In genomic region chr2:65894299-65894698, GRCm38 (mm10) we compare ENCODE assay signal across 27 mouse cellular contexts. TPM values are rescaled to one million over a fixed set of nuclear protein-coding genes. Genes with fewer than 3 reads are reported as not detected.
DNase-seq lines count a peak whose midpoint lies in the region; ATAC-seq and TF ChIP-seq lines count a peak whose summit lies in the region.
"Had no signal": no experiment of that assay in that cellular context is flagged by ENCODE, and none has a peak within 500 bp of the region (broad histone marks: within the 10 kb centered on the region; RNA-seq: fewer than 3 reads in every experiment).

No protein-coding gene starts in this region.

- no peaks in the 10 kb centered on the region for H3K36me3 ChIP-seq in liver, embryonic 12.5 days
- H3K36me3 ChIP-seq in liver, embryonic 16.5 days (ENCODE audit: control insufficient read depth, insufficient read depth): no peaks in the 10 kb centered on the region
- H3K36me3 ChIP-seq: forebrain, embryonic 10.5 days; G1E; heart, embryonic 12.5 days; heart, embryonic 15.5 days; hindbrain, embryonic 10.5 days; hindbrain, embryonic 13.5 days had no signal

- peak; percentile 52 for ATAC-seq in liver, embryonic 12.5 days
- 0 out of 2 replicates have a peak, but pooled peaks have one; percentile 7 for ATAC-seq in liver, embryonic 16.5 days (ENCODE audit: low read depth)
- ATAC-seq in monocyte, adult 5-6 weeks (replicated peaks; ENCODE audit: insufficient number of reproducible peaks, low FRiP score, low TSS enrichment, poor library complexity, severe bottlenecking): no peak
- ATAC-seq: forebrain, embryonic 14.5 days; hindbrain, embryonic 16.5 days had no signal

- no peak for TF ChIP-seq POLR2A in cortical plate, adult 2 months (IDR thresholded peaks at IDR 0.05; ENCODE audit: extremely low read depth, insufficient read depth, low read length)

- 37% methylated on average over 5 of the region's 5 CpGs for WGBS in liver, embryonic 12.5 days (ENCODE audit: insufficient replicate concordance)
- WGBS in liver, embryonic 16.5 days (ENCODE audit: insufficient replicate concordance): 53% methylated on average over 5 of the region's 5 CpGs

- H3K4me1 ChIP-seq in cortical plate, adult 2 months (ENCODE audit: control insufficient read depth, insufficient read depth, low read length): peaks cover 9% of the 10 kb centered on the region; the same call in 1 of the 2 replicates
- H3K4me1 ChIP-seq in liver, embryonic 12.5 days: peaks cover 31% of the 10 kb centered on the region
- H3K4me1 ChIP-seq in liver, embryonic 16.5 days (ENCODE audit: control insufficient read depth, low read depth, low read length): peaks cover 11% of the 10 kb centered on the region

- H3K9me3 ChIP-seq in liver, embryonic 12.5 days (replicated peaks): no peaks in the 10 kb centered on the region
- no peaks in the 10 kb centered on the region for H3K9me3 ChIP-seq in liver, embryonic 16.5 days (replicated peaks; ENCODE audit: control insufficient read depth, low read length)
- H3K9me3 ChIP-seq: forebrain, embryonic 10.5 days; heart, embryonic 12.5 days; heart, embryonic 15.5 days; hindbrain, embryonic 10.5 days; hindbrain, embryonic 13.5 days had no signal

- no peak for DNase-seq in layer of hippocampus, adult 2 months (ENCODE audit: low spot score in 2 of 2)
- no peak for DNase-seq in layer of hippocampus, postnatal 36 days
- DNase-seq in thymus, postnatal 14 days: no peak
- DNase-seq: adrenal gland, adult 2 months; adrenal gland, postnatal 25 days; B cell, adult 2 months; cerebellum, adult 11-12 months; cerebellum, adult 8-10 months; cerebellum, postnatal 10 days; cerebellum, postnatal 36 days; gastrocnemius, postnatal 25 days; heart, adult 18-20 months; heart, postnatal 10 days; heart, postnatal 36 days had no signal

- H3K4me2 ChIP-seq in liver, embryonic 12.5 days: peak overlapping the region; percentile 13; the same call in 1 of the 2 replicates
- H3K4me2 ChIP-seq in liver, embryonic 16.5 days (ENCODE audit: low read depth, low read length): no peak overlapping the region
- H3K4me2 ChIP-seq: heart, embryonic 12.5 days; heart, embryonic 15.5 days; hindbrain, embryonic 13.5 days had no signal

- H3K27me3 ChIP-seq in liver, embryonic 12.5 days (replicated peaks): no peaks in the 10 kb centered on the region
- no peaks in the 10 kb centered on the region for H3K27me3 ChIP-seq in liver, embryonic 16.5 days (ENCODE audit: control insufficient read depth, insufficient read depth, low read depth, low read length)
- H3K27me3 ChIP-seq: CH12.LX; heart, embryonic 12.5 days; heart, embryonic 15.5 days; hindbrain, embryonic 13.5 days had no signal

- no peak for TF ChIP-seq CTCF in layer of hippocampus, adult 2 months (conservative IDR thresholded peaks at IDR 0.05)
- TF ChIP-seq CTCF in cortical plate, adult 2 months (IDR thresholded peaks at IDR 0.05; ENCODE audit: extremely low read depth, insufficient read depth, low read length): no peak

- H3K27ac ChIP-seq in layer of hippocampus, adult 2 months: peak overlapping the region; percentile 5; the same call in 1 of the 2 replicates
- peak overlapping the region; percentile 42 for H3K27ac ChIP-seq in cortical plate, adult 2 months (ENCODE audit: insufficient read depth, low read length)
- H3K27ac ChIP-seq in liver, embryonic 12.5 days: peak overlapping the region; percentile 65
- no peak overlapping the region for H3K27ac ChIP-seq in liver, embryonic 16.5 days (ENCODE audit: low read length)
- H3K27ac ChIP-seq: forebrain, embryonic 10.5 days; heart, embryonic 15.5 days; hindbrain, embryonic 10.5 days; hindbrain, embryonic 13.5 days had no signal

- no peak overlapping the region for H3K4me3 ChIP-seq in layer of hippocampus, adult 2 months
- H3K4me3 ChIP-seq in cortical plate, adult 2 months (ENCODE audit: insufficient read depth, low read length): no peak overlapping the region
- no peak overlapping the region for H3K4me3 ChIP-seq in liver, embryonic 12.5 days
- H3K4me3 ChIP-seq in liver, embryonic 16.5 days (ENCODE audit: low read depth, low read length): no peak overlapping the region
- H3K4me3 ChIP-seq: forebrain, embryonic 10.5 days; heart, embryonic 12.5 days; heart, embryonic 15.5 days; hindbrain, embryonic 10.5 days; hindbrain, embryonic 13.5 days had no signal

- no peak overlapping the region for H3K9ac ChIP-seq in liver, embryonic 12.5 days
- H3K9ac ChIP-seq in liver, embryonic 16.5 days (ENCODE audit: low read depth, low read length): no peak overlapping the region
- H3K9ac ChIP-seq: heart, embryonic 12.5 days; heart, embryonic 15.5 days; hindbrain, embryonic 13.5 days had no signal

RNA-seq across cellular contexts. Expression of gene Csrnp3, which starts 48.7 kb away (rescaled TPM):
- 10 to 100 TPM; 70.8 to 76.0 TPM for total RNA-seq in layer of hippocampus, adult 2 months (2021)
- total RNA-seq in layer of hippocampus, postnatal 36 days (2021): 10 to 100 TPM; 77.5 to 78.9 TPM
- 35.7 and 36.0 TPM in 2 replicates for polyA plus RNA-seq in cortical plate, adult 2 months (2012; rRNA removed)
- 0.45 and 0.48 TPM in 2 replicates for polyA plus RNA-seq in liver, embryonic 12.5 days (2016; fragmentation: Nextera tagmentation; extraction: Ambion mirVana)
- polyA plus RNA-seq in liver, embryonic 16.5 days (2015; fragmentation: Nextera tagmentation; extraction: Ambion mirVana): 0.04 TPM in 1 of 2 replicates, not detected in the other
- total RNA-seq in monocyte, adult 5-6 weeks (2017): not detected in 3 replicates
- polyA plus RNA-seq: G1E had no signal

Comparison
In these comparisons a context has a peak if more than half of its experiments do, and no peak if none do; other contexts are left out.
1. RNA of gene Csrnp3, which starts 48.7 kb away (total RNA-seq): 77.5 to 78.9 TPM in layer of hippocampus, postnatal 36 days and 70.8 to 76.0 TPM in layer of hippocampus, adult 2 months; not detected in monocyte, adult 5-6 weeks; every median in the first group is over 10 times any median in the second.